19 mouse cellular contexts compared by ENCODE assay signal in the genomic region with DNA sequence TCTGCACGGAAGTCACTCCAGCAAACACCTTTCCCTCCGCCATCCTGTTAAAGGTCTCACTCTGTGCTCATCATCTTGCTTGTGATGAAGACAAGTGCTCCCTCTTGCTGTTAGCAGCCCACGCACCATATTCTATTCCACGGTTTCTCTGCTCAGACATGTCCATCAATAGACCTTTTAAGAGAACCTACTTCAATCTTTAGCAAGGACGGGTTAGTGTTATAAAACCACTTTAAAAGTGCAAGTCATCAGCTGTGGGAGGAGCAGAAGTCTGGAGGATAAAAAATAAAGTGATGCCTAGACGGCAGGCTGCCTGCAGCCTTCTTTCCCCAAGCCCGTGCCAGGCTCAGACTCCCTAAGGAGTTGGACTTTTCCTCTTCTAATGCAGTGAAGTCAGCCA. TPM values are rescaled to one million over a fixed set of nuclear protein-coding genes. Genes with fewer than 3 reads are reported as not detected.
DNase-seq lines count a peak whose midpoint lies in the region; ATAC-seq and TF ChIP-seq lines count a peak whose summit lies in the region.
"Had no signal": no experiment of that assay in that cellular context is flagged by ENCODE, and none has a peak within 500 bp of the region (broad histone marks: within the 10 kb centered on the region; RNA-seq: fewer than 3 reads in every experiment).

No protein-coding gene starts in this region.

- no peak for TF ChIP-seq CTCF in cortical plate, adult 2 months (IDR thresholded peaks at IDR 0.05; ENCODE audit: extremely low read depth, insufficient read depth, low read length)

- ATAC-seq in frontal cortex, adult (ENCODE audit: low TSS enrichment) = peak; percentile 18
- ATAC-seq: forebrain, embryonic 16.5 days; hindbrain, postnatal 0 days had no signal

- DNase-seq in frontal cortex, postnatal 10 days (ENCODE audit: low spot score in 2 of 2) = no peak
- peak; percentile 31 for DNase-seq in NIH3T3 (ENCODE audit: low read depth)
- DNase-seq in telencephalon, adult 2 months (ENCODE audit: low read depth, low spot score) = peak; percentile 55
- DNase-seq in urinary bladder, postnatal 10 days (ENCODE audit: low spot score) = no peak
- DNase-seq in kidney, postnatal 4 days = no peak
- DNase-seq: adrenal gland, adult 8-10 months; cerebellum, adult 11-12 months; cerebellum, adult 9-11 months; gastrocnemius, adult 2 months; gastrocnemius, postnatal 25 days; heart, postnatal 10 days; heart, postnatal 4 days had no signal

- peaks cover 14% of the 10 kb centered on the region for H3K4me1 ChIP-seq in cortical plate, adult 2 months (ENCODE audit: control insufficient read depth, insufficient read depth, low read length)
- H3K4me1 ChIP-seq: forebrain, embryonic 12.5 days; hindbrain, embryonic 13.5 days had no signal

- no peak overlapping the region for H3K4me3 ChIP-seq in cortical plate, adult 2 months (ENCODE audit: insufficient read depth, low read length)
- H3K4me3 ChIP-seq: embryonic facial prominence, embryonic 12.5 days; forebrain, embryonic 12.5 days; gastrocnemius, adult 2 months; hindbrain, embryonic 13.5 days had no signal

- peak overlapping the region; percentile 55; the same call in 1 of the 2 replicates for H3K27ac ChIP-seq in cortical plate, adult 2 months (ENCODE audit: insufficient read depth, low read length)
- H3K27ac ChIP-seq: embryonic facial prominence, embryonic 12.5 days; forebrain, embryonic 12.5 days; gastrocnemius, adult 2 months; hindbrain, embryonic 13.5 days; hindbrain, postnatal 0 days had no signal

- no peak for TF ChIP-seq POLR2A in cortical plate, adult 2 months (IDR thresholded peaks at IDR 0.05; ENCODE audit: extremely low read depth, insufficient read depth, low read length)

RNA-seq across cellular contexts. Expression of a gene that starts 18.2 kb away (rescaled TPM):
- 22.5 and 24.2 TPM in 2 replicates for polyA plus RNA-seq in cortical plate, adult 2 months (2012; rRNA removed)

RNA-seq across cellular contexts. Expression of a gene that starts 35.5 kb away (rescaled TPM):
- 5.7 and 6.3 TPM in 2 replicates for polyA plus RNA-seq in cortical plate, adult 2 months (2012; rRNA removed)

RNA-seq across cellular contexts. Expression of a gene that starts 45.9 kb away (rescaled TPM):
- 56.6 and 61.1 TPM in 2 replicates for polyA plus RNA-seq in cortical plate, adult 2 months (2012; rRNA removed)

RNA-seq across cellular contexts. Expression of a gene that starts 46.0 kb away (rescaled TPM):
- 410 and 414 TPM in 2 replicates for polyA plus RNA-seq in cortical plate, adult 2 months (2012; rRNA removed)

Comparison
In these comparisons a context has a peak if more than half of its experiments do, and no peak if none do; other contexts are left out.
1. DNase-seq: peak in NIH3T3 (single experiment) and telencephalon, adult 2 months (single experiment); none in frontal cortex, postnatal 10 days (0 of 2), urinary bladder, postnatal 10 days (single experiment) and kidney, postnatal 4 days (0 of 2).